Mouse (Mus musculus) lung, adult 10 weeks (tissue): ENCODE results near the gene Cep70. TPM values are rescaled to one million over a fixed set of nuclear protein-coding genes. Genes with fewer than 3 reads are reported as not detected.

Source experiments
- polyA plus RNA-seq: library from polyadenylated mRNA; stranded (reverse); fragments of 350-450 nt; fragmentation: Illumina TruSeq; extraction: RNeasy Lipid Tissue Mini Kit (QIAGEN cat#74804); gene quantifications from one replicate; pipeline ENCODE4 v1.2.3, GENCODE M21; 2014; ENCODE audit warnings: low read depth, low replicate concordance; ENCODE audit not compliant: insufficient read depth

The Cep70 gene
- polyA plus RNA-seq: 13.4 TPM

GRCm38 (mm10) chr9:99243190-99243894, at the start of gene Cep70:
Cep70 (plus strand) TSS chr9:99243367.

DNA sequence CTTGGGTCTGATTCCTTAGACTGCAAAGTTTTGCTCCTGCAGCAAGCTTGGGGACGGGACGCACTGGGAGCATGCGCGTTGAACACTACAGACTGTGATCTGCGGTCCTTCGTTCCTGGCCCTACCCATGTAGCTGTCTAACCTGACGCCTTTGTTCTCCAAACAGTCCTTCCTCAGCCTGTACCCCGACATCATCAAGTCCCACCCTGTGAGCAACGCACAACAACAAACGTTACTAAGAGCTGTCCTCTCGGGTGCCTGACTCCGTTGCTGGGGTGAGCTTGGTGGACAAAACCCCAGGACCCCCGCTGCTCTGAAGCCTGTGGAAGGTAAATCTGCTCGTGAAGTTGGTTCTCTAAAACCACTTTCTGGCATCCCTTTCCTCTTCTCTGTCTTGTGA, 6.0 kb upstream of the Cep70 start, which contains the start of gene Faiml:
Faiml (minus strand) TSS at position 101 of the 400 bp plus-strand sequence.

Other genes with a start within 250 kb of the Cep70 start
- gene Gm1123, start 207.7 kb upstream of the Cep70 start, polyA plus RNA-seq: not detected
- 6.8 TPM for gene Pik3cb, start 102.7 kb upstream of the Cep70 start, polyA plus RNA-seq
- gene Faiml, start 6.1 kb upstream of the Cep70 start, polyA plus RNA-seq: not detected
- 2.8 TPM for gene Esyt3, start 115.2 kb downstream of the Cep70 start, polyA plus RNA-seq
- gene Mras, start 194.0 kb downstream of the Cep70 start, polyA plus RNA-seq: 8.2 TPM
- 27.9 TPM for gene Nme9, start 208.1 kb downstream of the Cep70 start, polyA plus RNA-seq